Mouse (Mus musculus): ENCODE data around the gene Ttc32. TPM values are rescaled to one million over a fixed set of nuclear protein-coding genes. Genes with fewer than 3 reads are reported as not detected.

Gene Ttc32
- polyA plus RNA-seq, 1 experiment from 2014 or later: 35.3 TPM

DNA sequence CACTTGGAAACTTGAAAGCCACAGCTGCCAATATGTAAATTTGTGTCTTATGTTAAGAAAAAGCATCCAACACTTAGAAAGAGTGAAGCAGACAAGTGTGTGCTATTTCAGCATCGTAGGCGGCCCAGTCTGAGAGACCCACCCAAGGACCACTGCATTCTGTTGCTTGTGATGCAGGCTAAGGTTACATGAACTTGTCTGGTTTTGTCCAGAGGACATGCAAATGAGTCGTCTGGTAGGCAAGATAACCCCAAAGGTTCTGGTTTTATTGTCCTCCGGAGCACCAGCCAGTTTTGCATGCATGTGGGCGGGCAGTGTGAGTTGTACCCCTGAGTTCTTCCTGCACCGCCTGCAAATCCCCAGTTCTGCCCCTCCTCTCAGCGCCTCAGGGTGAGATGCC, 10.9 kb downstream of the Ttc32 start:
- TF ChIP-seq CTCF (IDR thresholded peaks at IDR 0.05; ENCODE audit: low read depth): no peak
- no peaks in the 10 kb centered on the region for H3K4me1 ChIP-seq (replicated peaks; ENCODE audit: control insufficient read depth, insufficient read depth, low read length)
- no peak overlapping the region for H3K27ac ChIP-seq (ENCODE audit: low read depth, low read length)
- peaks cover 5% of the 10 kb centered on the region; the same call in 1 of the 2 replicates for H3K36me3 ChIP-seq (ENCODE audit: control insufficient read depth, insufficient read depth)
- no peak overlapping the region for H3K4me2 ChIP-seq (replicated peaks; ENCODE audit: low read depth)
- H3K4me3 ChIP-seq (ENCODE audit: low read depth, low read length): no peak overlapping the region
- no peak overlapping the region for H3K9ac ChIP-seq (ENCODE audit: low read depth, low read length)
- ATAC-seq: no peak
- H3K27me3 ChIP-seq (replicated peaks; ENCODE audit: control insufficient read depth, insufficient read depth, low read length): no peaks in the 10 kb centered on the region
- 79% methylated on average over 7 of the region's 7 CpGs for WGBS
- H3K9me3 ChIP-seq (ENCODE audit: control insufficient read depth): no peaks in the 10 kb centered on the region

DNA sequence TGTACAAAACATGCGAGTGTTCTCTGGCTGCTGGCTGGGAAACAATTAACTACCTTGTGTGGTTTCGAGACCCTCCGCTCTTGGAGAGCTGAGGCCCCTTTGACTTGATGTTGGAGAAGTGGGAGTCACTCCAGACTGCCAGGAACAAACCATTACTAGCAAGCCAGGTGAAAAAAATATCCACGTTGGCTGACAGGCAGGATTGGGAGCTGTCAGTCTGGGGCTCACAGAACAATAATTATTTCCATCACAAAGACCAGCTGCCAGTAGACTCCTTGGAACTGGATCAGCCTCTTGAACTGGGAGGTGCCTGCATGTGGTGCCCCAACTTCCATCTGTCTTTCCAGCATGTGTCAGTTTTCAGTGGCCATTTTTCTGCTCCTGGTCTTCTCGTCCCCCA, 12.5 kb downstream of the Ttc32 start:
- Histone ChIP-seq H3K4me3 (ENCODE audit: low read depth, low read length) (no peak overlapping the region), H3K36me3 (ENCODE audit: control insufficient read depth, insufficient read depth) (peaks cover 5% of the 10 kb centered on the region; the same call in 1 of the 2 replicates), H3K27me3 (replicated peaks; ENCODE audit: control insufficient read depth, insufficient read depth, low read length) (no peaks in the 10 kb centered on the region), H3K4me2 (replicated peaks; ENCODE audit: low read depth) (no peak overlapping the region), H3K4me1 (replicated peaks; ENCODE audit: control insufficient read depth, insufficient read depth, low read length) (no peaks in the 10 kb centered on the region), H3K27ac (ENCODE audit: low read depth, low read length) (no peak overlapping the region), H3K9me3 (ENCODE audit: control insufficient read depth) (no peaks in the 10 kb centered on the region), H3K9ac (ENCODE audit: low read depth, low read length) (no peak overlapping the region)
- no peak for TF ChIP-seq CTCF (IDR thresholded peaks at IDR 0.05; ENCODE audit: low read depth)
- 88% methylated on average over 5 of the region's 5 CpGs for WGBS
- ATAC-seq: no peak

DNA sequence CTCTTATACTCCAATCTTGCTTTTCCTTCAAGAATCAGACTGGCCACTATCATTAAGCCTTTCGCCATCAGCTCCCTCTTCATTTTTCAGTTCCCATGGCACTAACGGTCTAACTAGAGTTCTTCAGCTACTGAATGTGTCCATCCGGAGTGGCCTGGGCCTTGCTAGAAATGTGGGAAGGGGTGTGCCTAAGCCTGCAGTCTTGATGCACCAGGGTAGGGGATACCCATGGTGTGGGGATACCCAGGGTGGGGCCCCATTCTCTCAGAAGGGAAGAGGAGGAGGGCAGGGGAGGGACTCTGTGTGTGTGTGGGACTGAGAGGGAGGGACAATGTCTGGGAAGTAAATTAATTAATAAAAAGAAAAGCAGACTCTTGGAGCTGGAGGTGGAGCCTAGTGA, 13.0 kb downstream of the Ttc32 start:
- Histone ChIP-seq H3K27ac (ENCODE audit: low read depth, low read length) (no peak overlapping the region), H3K4me3 (ENCODE audit: low read depth, low read length) (no peak overlapping the region), H3K9me3 (ENCODE audit: control insufficient read depth) (no peaks in the 10 kb centered on the region), H3K27me3 (replicated peaks; ENCODE audit: control insufficient read depth, insufficient read depth, low read length) (no peaks in the 10 kb centered on the region), H3K4me1 (replicated peaks; ENCODE audit: control insufficient read depth, insufficient read depth, low read length) (no peaks in the 10 kb centered on the region), H3K4me2 (replicated peaks; ENCODE audit: low read depth) (no peak overlapping the region), H3K36me3 (ENCODE audit: control insufficient read depth, insufficient read depth) (peaks cover 5% of the 10 kb centered on the region; the same call in 1 of the 2 replicates), H3K9ac (ENCODE audit: low read depth, low read length) (no peak overlapping the region)
- no peak for ATAC-seq
- TF ChIP-seq CTCF (IDR thresholded peaks at IDR 0.05; ENCODE audit: low read depth): no peak
- 83% methylated on average over 3 of the region's 3 CpGs for WGBS

DNA sequence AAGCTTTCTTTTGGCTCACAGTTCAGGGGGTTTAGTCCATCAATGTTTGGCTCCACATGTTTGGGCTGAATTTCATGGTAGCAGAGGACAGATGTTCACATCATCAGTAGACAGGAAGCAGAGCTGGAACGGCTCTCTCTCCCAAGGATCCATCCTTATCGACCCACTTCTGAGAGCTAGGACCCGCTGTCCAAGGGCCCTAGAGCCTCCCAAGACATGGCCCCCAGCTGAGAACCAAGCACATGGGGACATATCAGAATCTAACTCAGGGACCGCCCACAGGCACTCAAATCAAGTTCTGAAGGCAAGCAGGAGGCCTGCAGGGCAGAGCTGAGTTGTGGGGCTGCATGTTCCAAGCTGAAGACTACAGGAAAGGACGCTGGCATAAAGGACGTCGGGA, 14.9 kb downstream of the Ttc32 start:
- H3K27ac ChIP-seq (ENCODE audit: low read depth, low read length): no peak overlapping the region
- no peaks in the 10 kb centered on the region for H3K9me3 ChIP-seq (ENCODE audit: control insufficient read depth)
- peaks cover 5% of the 10 kb centered on the region; the same call in 1 of the 2 replicates for H3K36me3 ChIP-seq (ENCODE audit: control insufficient read depth, insufficient read depth)
- no peaks in the 10 kb centered on the region for H3K27me3 ChIP-seq (replicated peaks; ENCODE audit: control insufficient read depth, insufficient read depth, low read length)
- no peak overlapping the region for H3K4me2 ChIP-seq (replicated peaks; ENCODE audit: low read depth)
- H3K4me1 ChIP-seq (replicated peaks; ENCODE audit: control insufficient read depth, insufficient read depth, low read length): no peaks in the 10 kb centered on the region
- 97% methylated on average over 7 of the region's 7 CpGs for WGBS
- no peak for ATAC-seq
- no peak overlapping the region for H3K9ac ChIP-seq (ENCODE audit: low read depth, low read length)
- TF ChIP-seq CTCF (IDR thresholded peaks at IDR 0.05; ENCODE audit: low read depth): no peak
- no peak overlapping the region for H3K4me3 ChIP-seq (ENCODE audit: low read depth, low read length)

DNA sequence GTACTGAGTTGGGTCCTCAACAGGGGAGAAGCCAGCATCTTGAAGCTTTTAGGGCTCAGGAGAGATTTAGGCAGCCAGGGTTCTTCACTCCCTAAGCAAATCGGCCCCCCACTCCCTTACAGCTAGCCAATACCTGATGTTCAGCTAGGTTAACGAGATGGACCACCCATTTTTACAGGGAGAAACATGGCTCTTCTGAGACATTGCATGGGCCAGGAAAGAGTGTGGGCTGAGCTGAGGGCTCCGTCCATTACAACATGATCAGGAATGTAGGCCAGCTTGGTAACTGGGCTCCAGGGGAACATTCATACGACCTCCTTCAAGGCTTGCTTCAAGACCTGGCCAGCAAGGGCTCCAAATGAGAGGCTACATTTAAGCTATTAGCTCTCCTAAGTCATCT, 16.9 kb downstream of the Ttc32 start:
- peaks cover 5% of the 10 kb centered on the region; the same call in 1 of the 2 replicates for H3K36me3 ChIP-seq (ENCODE audit: control insufficient read depth, insufficient read depth)
- ATAC-seq: no peak
- TF ChIP-seq CTCF (IDR thresholded peaks at IDR 0.05; ENCODE audit: low read depth): no peak

DNA sequence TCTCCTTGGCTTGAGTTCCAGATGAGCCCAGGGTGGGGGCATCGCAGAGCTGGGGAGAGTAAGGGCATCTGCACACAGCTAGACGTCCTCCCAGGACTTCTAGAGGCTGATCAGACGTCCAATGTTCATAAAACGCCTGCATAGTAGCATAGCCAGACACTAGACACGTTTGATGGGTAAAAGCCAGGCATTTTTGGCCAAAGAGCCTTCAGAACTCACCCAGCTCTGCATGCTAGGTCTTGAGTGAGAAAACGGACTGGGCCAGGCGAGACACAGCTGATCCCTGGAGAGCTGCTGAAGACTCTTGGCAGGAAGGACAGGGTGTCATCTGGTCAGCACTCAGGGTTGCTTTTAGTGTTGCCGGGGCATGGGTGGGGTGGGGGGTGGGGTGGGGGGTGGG, 18.3 kb downstream of the Ttc32 start:
- no peak for ATAC-seq
- WGBS: 57% methylated on average over 8 of the region's 8 CpGs
- no peak overlapping the region for H3K4me3 ChIP-seq (ENCODE audit: low read depth, low read length)
- no peaks in the 10 kb centered on the region for H3K4me1 ChIP-seq (replicated peaks; ENCODE audit: control insufficient read depth, insufficient read depth, low read length)
- H3K9ac ChIP-seq (ENCODE audit: low read depth, low read length): no peak overlapping the region
- no peak for TF ChIP-seq CTCF (IDR thresholded peaks at IDR 0.05; ENCODE audit: low read depth)
- H3K4me2 ChIP-seq (replicated peaks; ENCODE audit: low read depth): no peak overlapping the region
- H3K36me3 ChIP-seq (ENCODE audit: control insufficient read depth, insufficient read depth): peaks cover 5% of the 10 kb centered on the region; the same call in 1 of the 2 replicates
- H3K27ac ChIP-seq (ENCODE audit: low read depth, low read length): no peak overlapping the region
- no peaks in the 10 kb centered on the region for H3K9me3 ChIP-seq (ENCODE audit: control insufficient read depth)
- no peaks in the 10 kb centered on the region for H3K27me3 ChIP-seq (replicated peaks; ENCODE audit: control insufficient read depth, insufficient read depth, low read length)

More for the DNA sequence above, 16.9 kb downstream of the Ttc32 start:
- Histone ChIP-seq H3K9ac (ENCODE audit: low read depth, low read length) (no peak overlapping the region), H3K4me2 (replicated peaks; ENCODE audit: low read depth) (no peak overlapping the region), H3K9me3 (ENCODE audit: control insufficient read depth) (no peaks in the 10 kb centered on the region), H3K27ac (ENCODE audit: low read depth, low read length) (no peak overlapping the region), H3K4me1 (replicated peaks; ENCODE audit: control insufficient read depth, insufficient read depth, low read length) (no peaks in the 10 kb centered on the region), H3K27me3 (replicated peaks; ENCODE audit: control insufficient read depth, insufficient read depth, low read length) (no peaks in the 10 kb centered on the region), H3K4me3 (ENCODE audit: low read depth, low read length) (no peak overlapping the region)
- WGBS: 87% methylated on average over 4 of the region's 4 CpGs

DNA sequence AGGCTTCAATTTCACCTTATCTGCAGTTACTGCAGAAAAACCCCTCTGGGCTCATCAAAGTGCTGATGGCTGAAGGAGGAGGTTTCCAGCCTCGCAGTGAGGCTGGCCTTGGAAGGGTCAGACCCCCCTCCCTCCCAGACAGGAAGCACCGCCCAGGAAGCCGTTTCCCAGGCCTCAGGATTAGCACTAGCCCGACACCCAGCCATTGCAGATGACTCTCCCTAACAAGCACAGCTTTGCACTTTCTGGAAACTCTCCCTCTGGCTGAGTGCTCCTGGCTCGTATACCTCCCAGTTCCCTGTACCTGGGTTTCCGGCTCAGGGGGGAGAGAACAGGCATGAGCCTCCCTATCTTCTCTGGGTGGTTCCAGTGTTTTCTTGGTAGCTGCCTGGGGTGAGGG, 21.0 kb downstream of the Ttc32 start:
- Histone ChIP-seq H3K27ac (ENCODE audit: low read depth, low read length) (no peak overlapping the region), H3K4me1 (replicated peaks; ENCODE audit: control insufficient read depth, insufficient read depth, low read length) (no peaks in the 10 kb centered on the region)
- 33% methylated on average over 6 of the region's 6 CpGs for WGBS

More for the DNA sequence above, 21.0 kb downstream of the Ttc32 start:
- no peak for TF ChIP-seq CTCF (IDR thresholded peaks at IDR 0.05; ENCODE audit: low read depth)
- Histone ChIP-seq H3K36me3 (ENCODE audit: control insufficient read depth, insufficient read depth) (no peaks in the 10 kb centered on the region), H3K27me3 (replicated peaks; ENCODE audit: control insufficient read depth, insufficient read depth, low read length) (no peaks in the 10 kb centered on the region), H3K9me3 (ENCODE audit: control insufficient read depth) (no peaks in the 10 kb centered on the region), H3K9ac (ENCODE audit: low read depth, low read length) (no peak overlapping the region), H3K4me2 (replicated peaks; ENCODE audit: low read depth) (no peak overlapping the region), H3K4me3 (ENCODE audit: low read depth, low read length) (no peak overlapping the region)
- no peak for ATAC-seq
